Mouse (Mus musculus) G1E-ER4 (cell line): Measurements from ENCODE around the gene Sh3d19. TPM values are rescaled to one million over a fixed set of nuclear protein-coding genes. Genes with fewer than 3 reads are reported as not detected.

Experiments
- GATA1 ChIP-seq: IDR thresholded peaks from one replicate; pipeline ENCODE4 v1.8.0; 2012; ENCODE audit warnings: low read length, inconsistent platforms
- polyA plus RNA-seq: library from polyadenylated mRNA; stranded (reverse); fragments of >175 nt; gene quantifications from 2 replicates; pipeline ENCODE4 v1.2.3, GENCODE M21; 2012

Gene Sh3d19
- polyA plus RNA-seq, 1 experiment = 0.08 TPM

DNA sequence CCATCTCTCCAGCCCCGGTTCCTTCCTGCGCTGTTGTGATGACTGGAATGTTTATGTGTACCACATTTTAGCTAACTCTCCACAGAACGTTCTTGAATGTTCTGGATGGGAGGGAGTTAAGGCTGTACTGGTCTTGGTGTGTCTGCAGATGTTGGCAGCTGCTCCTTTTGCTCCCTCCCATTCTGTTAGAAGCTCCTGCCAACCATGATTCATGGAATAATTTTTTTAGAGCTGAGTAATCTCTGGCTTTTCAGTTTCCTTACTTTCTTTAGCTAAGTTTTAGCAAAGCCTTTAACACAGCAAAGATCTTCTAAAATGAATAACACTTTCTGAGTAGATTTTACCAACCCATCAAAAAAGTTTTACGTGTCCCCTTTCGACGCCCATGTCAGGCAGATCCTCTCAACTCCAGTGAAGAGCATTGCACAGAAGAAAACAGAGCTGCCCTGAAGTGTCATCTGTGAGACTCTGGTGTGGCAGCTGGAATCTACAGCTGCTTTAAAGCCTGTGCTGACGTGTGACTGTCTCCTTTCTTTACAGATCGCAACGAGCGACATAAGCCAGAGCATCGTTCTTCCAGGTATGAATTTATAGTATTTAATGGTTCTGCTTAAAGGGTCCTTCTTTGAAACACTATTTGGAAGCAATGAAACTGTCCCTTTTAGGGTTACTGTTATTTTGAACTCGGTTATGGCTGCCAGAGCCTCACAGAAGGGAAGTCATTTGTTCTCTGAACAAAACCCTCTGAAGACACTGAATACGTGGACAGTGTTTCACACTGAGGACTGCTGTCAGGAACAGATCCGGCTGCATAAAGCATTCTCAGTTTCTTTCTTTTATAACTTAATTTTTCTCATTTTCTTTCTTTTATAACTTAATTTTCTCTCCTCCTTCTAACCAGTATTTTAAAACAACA is 69.6 kb downstream of the Sh3d19 start:
- no peak for TF ChIP-seq GATA1

GRCm38 (mm10) chr3:86047686-86048408 is 76.9 kb downstream of the Sh3d19 start:
- TF ChIP-seq GATA1 = no peak

DNA sequence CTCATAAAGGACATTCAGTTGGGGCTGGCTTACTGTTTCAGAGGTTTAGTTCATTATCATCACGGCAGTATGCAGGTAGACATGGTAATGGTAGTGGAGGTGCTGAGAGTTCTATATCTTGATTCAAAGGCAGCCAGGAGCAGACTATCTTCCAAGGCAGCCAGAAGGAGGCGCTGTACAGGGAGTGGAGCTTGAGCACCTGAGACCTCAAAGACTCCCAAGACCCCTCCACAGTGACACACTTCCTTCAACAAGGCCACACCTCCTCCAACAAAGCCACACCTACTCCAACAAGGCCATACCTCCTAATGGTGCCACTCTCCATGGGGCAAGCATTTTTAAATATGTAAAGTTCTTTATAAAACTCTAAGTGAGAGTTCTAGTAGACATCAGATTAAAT is 78.1 kb downstream of the Sh3d19 start:
- TF ChIP-seq GATA1 = no peak

DNA sequence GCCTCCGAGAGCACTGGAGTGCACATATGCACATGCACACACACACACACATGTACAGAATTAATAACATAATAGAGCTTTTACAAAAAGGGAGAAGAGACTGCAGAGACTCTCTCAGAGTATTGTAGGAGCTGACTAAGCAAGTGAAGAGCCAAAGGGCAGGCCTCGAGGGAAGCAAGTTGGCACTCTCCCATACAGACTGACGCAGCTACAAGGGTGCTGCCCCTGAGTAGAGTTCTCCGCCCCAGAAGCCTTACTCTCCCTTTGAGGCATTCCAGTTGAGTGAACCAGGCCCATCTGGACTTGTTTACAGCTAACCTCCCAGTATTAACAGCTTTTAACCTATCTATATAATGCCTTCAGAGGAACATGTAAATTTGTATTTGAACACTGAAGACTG is 85.8 kb downstream of the Sh3d19 start:
- TF ChIP-seq GATA1 = no peak

- TF ChIP-seq GATA1 = no peak
These were observed 86.7 kb downstream of the Sh3d19 start for GRCm38 (mm10) chr3:86057436-86058095.

DNA sequence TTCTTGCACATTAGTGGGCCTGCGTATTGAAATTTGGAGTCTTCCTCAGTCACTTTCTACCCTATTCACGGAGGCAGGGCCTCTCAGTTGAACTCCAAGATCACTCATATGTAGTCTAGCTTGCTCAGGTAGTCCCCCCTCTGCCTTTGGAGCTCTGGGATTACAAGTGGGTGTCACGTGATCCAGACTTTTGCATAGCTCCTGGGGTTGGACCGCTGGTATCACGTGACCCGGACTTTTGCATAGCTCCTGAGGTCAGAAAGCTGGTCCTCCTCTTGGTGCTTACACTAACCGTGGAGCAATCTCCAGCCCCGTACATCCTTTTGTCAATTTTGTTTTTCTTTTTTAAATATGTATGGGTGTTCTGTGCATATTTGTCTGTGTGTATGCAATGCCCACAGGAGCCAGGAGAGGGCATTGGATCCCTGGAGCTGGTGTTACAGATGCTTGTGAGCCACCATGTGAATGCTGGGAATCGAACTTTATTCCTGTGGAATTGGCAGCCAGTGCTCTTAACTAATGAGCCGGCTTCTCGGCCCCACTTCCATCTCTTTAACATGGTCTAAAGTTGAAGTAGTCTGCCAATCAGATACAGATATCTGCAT is 98.8 kb downstream of the Sh3d19 start:
- TF ChIP-seq GATA1 = no peak

GRCm38 (mm10) chr3:86070799-86071198 is 99.9 kb downstream of the Sh3d19 start:
- no peak for TF ChIP-seq GATA1

GRCm38 (mm10) chr3:86072066-86072465 is 101.2 kb downstream of the Sh3d19 start:
- TF ChIP-seq GATA1 = no peak

- TF ChIP-seq GATA1 = no peak
These were observed 102.0 kb downstream of the Sh3d19 start for GRCm38 (mm10) chr3:86072889-86073288.

DNA sequence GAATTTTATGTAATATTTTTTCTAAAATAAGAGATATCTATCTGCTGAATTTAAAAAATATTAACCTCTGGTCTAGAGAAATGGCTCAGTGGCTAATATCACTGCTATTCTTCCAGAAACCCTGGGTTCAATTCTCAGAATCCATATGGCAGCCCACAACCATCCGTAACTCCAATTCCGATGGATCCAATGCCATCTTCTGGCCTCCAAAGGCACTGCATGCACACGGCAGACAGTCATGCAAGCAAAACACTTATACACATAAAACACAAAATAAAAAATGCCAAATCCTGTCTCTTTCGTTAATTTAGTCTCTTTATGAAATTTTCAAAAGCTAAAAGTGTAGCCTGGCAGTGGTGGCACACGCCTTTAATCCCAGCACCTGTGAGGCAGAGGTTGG is 104.7 kb downstream of the Sh3d19 start:
- no peak for TF ChIP-seq GATA1

- TF ChIP-seq GATA1 = no peak
These were observed 105.8 kb downstream of the Sh3d19 start for GRCm38 (mm10) chr3:86076511-86077283.

GRCm38 (mm10) chr3:86083051-86083450 is 112.1 kb downstream of the Sh3d19 start:
- TF ChIP-seq GATA1 = no peak

GRCm38 (mm10) chr3:86085001-86085400 is 114.1 kb downstream of the Sh3d19 start:
- TF ChIP-seq GATA1 = no peak

GRCm38 (mm10) chr3:86087872-86088271 is 117.0 kb downstream of the Sh3d19 start:
- no peak for TF ChIP-seq GATA1
